Mouse (Mus musculus): ENCODE measurements around the gene Hpse2. TPM values are rescaled to one million over a fixed set of nuclear protein-coding genes. Genes with fewer than 3 reads are reported as not detected.
A peak's percentile ranks its signal among the peaks of the same experiment; 100 is the strongest.

Hpse2 gene
- polyA plus RNA-seq, 3 experiments from 2014 or later = not detected

- ATAC-seq = no peak
These were observed 548.4 kb downstream of the Hpse2 start for GRCm38 (mm10) chr19:42839621-42840294.

GRCm38 (mm10) chr19:42839118-42839517 is 549.0 kb downstream of the Hpse2 start:
- ATAC-seq = no peak

- no peak for ATAC-seq
These were observed 549.9 kb downstream of the Hpse2 start for GRCm38 (mm10) chr19:42838271-42838670.

- ATAC-seq = no peak
These were observed 550.6 kb downstream of the Hpse2 start for GRCm38 (mm10) chr19:42837591-42837990.

GRCm38 (mm10) chr19:42833126-42833525 is 555.0 kb downstream of the Hpse2 start:
- no peak for ATAC-seq

- ATAC-seq = no peak
These were observed 555.9 kb downstream of the Hpse2 start for GRCm38 (mm10) chr19:42832251-42832650.

GRCm38 (mm10) chr19:42829196-42829595 is 559.0 kb downstream of the Hpse2 start:
- ATAC-seq = no peak

- ATAC-seq = no peak
These were observed 560.3 kb downstream of the Hpse2 start for GRCm38 (mm10) chr19:42827843-42828242.

GRCm38 (mm10) chr19:42820109-42820508 is 568.0 kb downstream of the Hpse2 start:
- no peak for ATAC-seq

GRCm38 (mm10) chr19:42817761-42818160 is 570.4 kb downstream of the Hpse2 start:
- ATAC-seq = no peak

GRCm38 (mm10) chr19:42816261-42816660 is 571.9 kb downstream of the Hpse2 start:
- no peak for ATAC-seq

- no peak for ATAC-seq
These were observed 578.0 kb downstream of the Hpse2 start for GRCm38 (mm10) chr19:42810140-42810539.

- no peak for ATAC-seq
These were observed 578.7 kb downstream of the Hpse2 start for GRCm38 (mm10) chr19:42809491-42809890.

GRCm38 (mm10) chr19:42797866-42798265 is 590.3 kb downstream of the Hpse2 start:
- no peak for ATAC-seq

- no peak for ATAC-seq
These were observed 592.4 kb downstream of the Hpse2 start for GRCm38 (mm10) chr19:42795801-42796200.

GRCm38 (mm10) chr19:42794914-42795613 is 593.1 kb downstream of the Hpse2 start:
- no peak for ATAC-seq

GRCm38 (mm10) chr19:42788311-42788710 is 599.8 kb downstream of the Hpse2 start:
- ATAC-seq = no peak

- no peak for ATAC-seq
These were observed 602.5 kb downstream of the Hpse2 start for GRCm38 (mm10) chr19:42785562-42786220.

- no peak for ATAC-seq
These were observed 603.0 kb downstream of the Hpse2 start for GRCm38 (mm10) chr19:42785129-42785528.

GRCm38 (mm10) chr19:42780156-42780538 is 608.0 kb downstream of the Hpse2 start:
- peak; percentile 16 for ATAC-seq

GRCm38 (mm10) chr19:42779531-42780155 is 608.5 kb downstream of the Hpse2 start, which contains the start of gene Hps1:
Hps1 (minus strand) TSS chr19:42779978.
- ATAC-seq = peak; percentile 91

- no peak for ATAC-seq
These were observed 610.4 kb downstream of the Hpse2 start for GRCm38 (mm10) chr19:42777801-42778200.

GRCm38 (mm10) chr19:42776813-42777212 is 611.3 kb downstream of the Hpse2 start:
- ATAC-seq = no peak
